Mouse (Mus musculus): Measurements from ENCODE around the gene Mpz. TPM values are rescaled to one million over a fixed set of nuclear protein-coding genes. Genes with fewer than 3 reads are reported as not detected.
A peak's percentile ranks its signal among the peaks of the same experiment; 100 is the strongest.

Mpz gene
- polyA plus RNA-seq, 1 experiment from 2014 or later, result not detected

DNA sequence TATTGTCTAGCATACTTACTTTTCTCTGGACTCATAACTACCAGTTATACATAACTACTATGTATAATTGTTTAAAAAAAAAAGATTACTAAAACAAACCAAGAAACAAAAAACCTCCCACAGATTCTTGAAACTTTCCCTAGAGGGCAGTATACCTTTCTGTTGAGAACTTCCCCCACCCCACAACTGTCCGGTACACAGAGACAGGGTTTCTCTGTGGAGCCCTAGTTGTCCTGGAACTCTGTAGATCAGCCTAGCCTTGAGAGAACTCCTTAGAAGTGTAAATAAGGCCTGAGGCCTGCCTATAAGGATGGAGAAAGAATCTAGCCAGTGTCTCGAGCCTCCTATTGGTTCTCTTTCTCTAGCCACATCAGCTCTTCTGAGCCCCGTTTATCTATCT is 13.7 kb downstream of the Mpz start:
- 29% methylated on average over 3 of the region's 3 CpGs for whole genome bisulfite sequencing (ENCODE audit: insufficient replicate concordance)
- Histone ChIP-seq H3K36me3 (replicated peaks) (no peaks in the 10 kb centered on the region), H3K4me3 (replicated peaks) (no peak overlapping the region), H3K4me2 (no peak overlapping the region), H3K9ac (no peak overlapping the region), H3K27ac (replicated peaks) (no peak overlapping the region), H3K9me3 (replicated peaks) (no peaks in the 10 kb centered on the region), H3K4me1 (replicated peaks) (peaks cover 17% of the 10 kb centered on the region), H3K27me3 (peaks cover 45% of the 10 kb centered on the region)
- ATAC-seq (ENCODE audit: insufficient read depth), result no peak

- ATAC-seq (ENCODE audit: insufficient read depth), result no peak
- H3K4me2 ChIP-seq, result no peak overlapping the region
- H3K27ac ChIP-seq (replicated peaks), result no peak overlapping the region
- H3K4me1 ChIP-seq (replicated peaks), result peaks cover 2% of the 10 kb centered on the region; the same call in 1 of the 2 replicates
- H3K4me3 ChIP-seq (replicated peaks), result no peak overlapping the region
- no peaks in the 10 kb centered on the region for H3K9me3 ChIP-seq (replicated peaks)
- H3K9ac ChIP-seq, result no peak overlapping the region
- no peaks in the 10 kb centered on the region for H3K36me3 ChIP-seq (replicated peaks)
- 32% methylated on average over 5 of the region's 5 CpGs for WGBS (ENCODE audit: insufficient replicate concordance)
- peaks cover 30% of the 10 kb centered on the region for H3K27me3 ChIP-seq
These were observed 15.3 kb downstream of the Mpz start for GRCm38 (mm10) chr1:171165629-171166345.

DNA sequence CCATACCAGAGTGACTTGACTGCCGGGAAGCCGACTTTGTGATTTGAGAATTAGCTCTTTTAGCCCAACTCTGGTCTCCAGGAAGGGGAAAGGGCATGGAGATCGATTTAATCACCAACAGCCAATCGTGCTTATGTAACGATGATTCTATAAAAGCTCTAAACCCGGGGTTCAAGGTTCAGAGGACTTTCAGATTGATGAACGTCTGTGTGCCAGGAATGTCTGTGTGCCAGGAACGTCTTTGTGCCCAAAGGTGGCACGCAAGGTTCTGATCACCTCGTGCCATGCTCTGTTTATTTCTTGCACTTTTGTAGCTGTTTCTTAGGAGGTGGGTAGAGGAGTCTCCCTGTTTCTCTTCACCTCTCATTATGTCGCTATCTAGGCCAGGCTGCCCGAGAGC is 18.4 kb downstream of the Mpz start:
- Histone ChIP-seq H3K4me2 (no peak overlapping the region), H3K27me3 (peaks cover 18% of the 10 kb centered on the region), H3K9ac (no peak overlapping the region), H3K4me1 (replicated peaks) (no peaks in the 10 kb centered on the region), H3K9me3 (replicated peaks) (no peaks in the 10 kb centered on the region), H3K36me3 (replicated peaks) (no peaks in the 10 kb centered on the region), H3K27ac (replicated peaks) (no peak overlapping the region), H3K4me3 (replicated peaks) (no peak overlapping the region)
- 63% methylated on average over 12 of the region's 12 CpGs for WGBS (ENCODE audit: insufficient replicate concordance)
- ATAC-seq (ENCODE audit: insufficient read depth), result no peak

GRCm38 (mm10) chr1:171169913-171170312 is 19.4 kb downstream of the Mpz start:
- no peak overlapping the region for H3K27ac ChIP-seq (replicated peaks)
- H3K4me3 ChIP-seq (replicated peaks), result no peak overlapping the region
- ATAC-seq (ENCODE audit: insufficient read depth), result no peak
- H3K4me2 ChIP-seq, result no peak overlapping the region
- WGBS (ENCODE audit: insufficient replicate concordance), result 34% methylated on average over 3 of the region's 3 CpGs
- H3K9ac ChIP-seq, result no peak overlapping the region
- H3K27me3 ChIP-seq, result peaks cover 16% of the 10 kb centered on the region
- H3K4me1 ChIP-seq (replicated peaks), result no peaks in the 10 kb centered on the region
- no peaks in the 10 kb centered on the region for H3K36me3 ChIP-seq (replicated peaks)
- no peaks in the 10 kb centered on the region for H3K9me3 ChIP-seq (replicated peaks)

DNA sequence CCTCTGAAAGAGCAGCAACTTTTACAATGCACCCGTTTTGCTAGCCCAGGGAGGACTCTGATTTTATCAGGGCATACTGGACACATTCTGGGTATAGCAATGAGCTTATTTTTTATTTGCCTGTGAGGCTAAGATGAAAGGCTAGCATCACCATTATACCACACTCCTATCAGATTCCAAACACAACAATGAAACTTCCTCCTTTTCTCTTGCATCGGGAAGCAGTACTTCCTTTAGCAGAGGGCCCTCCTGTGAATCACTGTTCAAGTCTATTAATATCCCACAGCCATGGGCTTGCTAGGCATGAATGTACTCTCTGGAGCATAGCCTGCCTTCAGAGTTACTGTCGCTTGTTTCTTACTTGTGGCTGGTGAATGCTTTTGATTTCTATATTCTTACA is 20.6 kb downstream of the Mpz start:
- no peak overlapping the region for H3K4me2 ChIP-seq
- H3K9me3 ChIP-seq (replicated peaks), result no peaks in the 10 kb centered on the region
- H3K27me3 ChIP-seq, result 0 out of 2 replicates have a peak, but pooled peaks cover 4% of the 10 kb centered on the region
- H3K36me3 ChIP-seq (replicated peaks), result no peaks in the 10 kb centered on the region
- ATAC-seq (ENCODE audit: insufficient read depth), result peak; percentile 42; the same call in 1 of the 2 replicates
- no peak overlapping the region for H3K9ac ChIP-seq
- H3K4me3 ChIP-seq (replicated peaks), result no peak overlapping the region
- H3K27ac ChIP-seq (replicated peaks), result no peak overlapping the region
- 10% methylated on average over 3 of the region's 3 CpGs for WGBS (ENCODE audit: insufficient replicate concordance)
- H3K4me1 ChIP-seq (replicated peaks), result no peaks in the 10 kb centered on the region

DNA sequence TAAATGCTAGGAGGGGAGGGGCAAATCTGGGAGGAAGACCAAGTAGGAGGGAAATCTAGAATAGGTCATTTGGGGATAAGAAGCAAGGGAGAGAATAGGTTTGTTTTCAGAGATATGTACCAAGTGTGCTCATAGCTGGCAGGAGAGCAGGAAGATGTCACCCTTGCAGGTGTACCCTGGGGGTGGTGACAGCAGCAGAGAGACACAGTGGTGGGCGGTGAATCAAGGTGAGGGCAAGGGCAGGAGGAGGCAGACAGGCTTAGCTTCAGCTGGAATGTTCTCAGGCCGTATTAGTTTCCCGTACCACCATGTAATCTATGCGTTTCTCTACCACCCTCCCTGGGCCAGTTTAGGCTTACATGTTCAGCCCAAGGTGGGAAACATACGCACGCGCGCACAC is 22.3 kb downstream of the Mpz start:
- no peak overlapping the region for H3K9ac ChIP-seq
- H3K27me3 ChIP-seq, result 0 out of 2 replicates have a peak, but pooled peaks cover 2% of the 10 kb centered on the region
- no peaks in the 10 kb centered on the region for H3K4me1 ChIP-seq (replicated peaks)
- H3K4me2 ChIP-seq, result no peak overlapping the region
- H3K36me3 ChIP-seq (replicated peaks), result no peaks in the 10 kb centered on the region
- 84% methylated on average over 8 of the region's 8 CpGs for WGBS (ENCODE audit: insufficient replicate concordance)
- no peaks in the 10 kb centered on the region for H3K9me3 ChIP-seq (replicated peaks)
- ATAC-seq (ENCODE audit: insufficient read depth), result no peak
- H3K27ac ChIP-seq (replicated peaks), result no peak overlapping the region
- no peak overlapping the region for H3K4me3 ChIP-seq (replicated peaks)

DNA sequence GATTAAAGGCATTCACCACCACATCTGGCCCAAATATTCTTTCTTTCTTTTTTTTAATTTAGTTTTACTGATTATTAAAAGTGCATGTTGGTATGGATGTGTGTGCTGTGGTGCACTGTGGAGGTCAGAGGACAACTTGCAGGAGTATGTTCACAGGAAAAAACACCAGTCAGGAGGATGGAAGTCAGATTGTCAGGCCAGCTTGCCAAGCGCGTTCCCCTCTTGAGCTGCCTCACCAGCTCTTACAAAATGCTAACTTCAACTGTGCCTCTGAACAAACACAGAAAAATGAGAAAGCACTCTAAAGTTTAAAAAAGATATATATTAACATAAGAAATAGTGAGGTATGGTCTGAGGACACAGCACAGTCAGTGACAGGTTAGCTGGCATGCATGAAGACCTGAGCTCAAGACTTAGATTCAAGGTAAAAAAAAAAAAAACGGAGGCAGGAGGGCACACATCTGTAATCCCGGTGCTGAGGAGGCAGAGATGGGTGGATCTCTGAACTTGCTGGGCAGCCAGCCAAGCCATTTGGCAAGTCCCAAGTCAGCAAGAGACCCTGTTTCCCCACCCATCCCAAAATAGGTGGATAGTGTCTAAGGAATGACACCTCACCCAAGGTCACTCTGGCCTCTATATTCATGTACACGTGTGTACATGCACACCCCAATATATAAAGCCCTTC is 29.1 kb downstream of the Mpz start:
- WGBS (ENCODE audit: insufficient replicate concordance), result 64% methylated on average over 5 of the region's 5 CpGs
- Histone ChIP-seq H3K36me3 (replicated peaks) (no peaks in the 10 kb centered on the region), H3K9ac (no peak overlapping the region), H3K4me2 (no peak overlapping the region), H3K27ac (replicated peaks) (no peak overlapping the region), H3K9me3 (replicated peaks) (no peaks in the 10 kb centered on the region), H3K4me3 (replicated peaks) (no peak overlapping the region), H3K27me3 (no peaks in the 10 kb centered on the region), H3K4me1 (replicated peaks) (0 out of 2 replicates have a peak, but pooled peaks cover 3% of the 10 kb centered on the region)
- ATAC-seq (ENCODE audit: insufficient read depth), result no peak

DNA sequence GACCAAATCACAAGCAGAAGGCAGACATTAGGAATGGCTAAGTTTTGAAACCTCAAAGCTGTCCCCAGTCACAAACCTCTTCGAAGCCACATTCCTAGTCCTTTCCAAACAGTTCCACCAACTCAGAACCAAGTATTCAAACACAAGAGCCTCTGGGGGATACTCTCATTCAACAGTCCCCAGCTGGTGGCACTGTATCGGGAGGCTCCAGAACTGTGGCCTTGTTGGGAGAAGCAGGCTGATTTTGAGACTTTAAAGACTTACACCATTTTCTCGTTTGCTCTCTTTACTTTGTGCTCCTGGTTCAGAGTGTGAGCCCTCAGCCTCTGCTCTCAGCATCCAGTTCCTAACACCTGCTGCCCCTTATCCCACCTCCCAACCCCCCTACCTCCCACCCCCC is 32.5 kb downstream of the Mpz start:
- Histone ChIP-seq H3K27me3 (peaks cover 8% of the 10 kb centered on the region), H3K36me3 (replicated peaks) (no peaks in the 10 kb centered on the region), H3K27ac (replicated peaks) (no peak overlapping the region), H3K9me3 (replicated peaks) (no peaks in the 10 kb centered on the region), H3K4me1 (replicated peaks) (0 out of 2 replicates have a peak, but pooled peaks cover 3% of the 10 kb centered on the region), H3K4me2 (no peak overlapping the region), H3K9ac (no peak overlapping the region), H3K4me3 (replicated peaks) (no peak overlapping the region)
- WGBS (ENCODE audit: insufficient replicate concordance), result 74% methylated on average over 3 of the region's 3 CpGs
- ATAC-seq (ENCODE audit: insufficient read depth), result no peak

- Histone ChIP-seq H3K4me1 (replicated peaks) (0 out of 2 replicates have a peak, but pooled peaks cover 3% of the 10 kb centered on the region), H3K9ac (no peak overlapping the region), H3K4me3 (replicated peaks) (no peak overlapping the region), H3K27me3 (peaks cover 8% of the 10 kb centered on the region), H3K4me2 (no peak overlapping the region), H3K27ac (replicated peaks) (no peak overlapping the region), H3K36me3 (replicated peaks) (no peaks in the 10 kb centered on the region), H3K9me3 (replicated peaks) (no peaks in the 10 kb centered on the region)
- 21% methylated on average over 3 of the region's 3 CpGs for WGBS (ENCODE audit: insufficient replicate concordance)
- ATAC-seq (ENCODE audit: insufficient read depth), result no peak
These were observed 33.1 kb downstream of the Mpz start for GRCm38 (mm10) chr1:171183620-171184019.

GRCm38 (mm10) chr1:171184314-171184713 is 33.8 kb downstream of the Mpz start:
- 18% methylated on average over 7 of the region's 7 CpGs for WGBS (ENCODE audit: insufficient replicate concordance)
- no peak for ATAC-seq (ENCODE audit: insufficient read depth)
- no peaks in the 10 kb centered on the region for H3K36me3 ChIP-seq (replicated peaks)
- no peak overlapping the region for H3K9ac ChIP-seq
- no peaks in the 10 kb centered on the region for H3K9me3 ChIP-seq (replicated peaks)
- H3K27ac ChIP-seq (replicated peaks), result no peak overlapping the region
- peaks cover 6% of the 10 kb centered on the region for H3K4me1 ChIP-seq (replicated peaks)
- H3K27me3 ChIP-seq, result peaks cover 8% of the 10 kb centered on the region
- no peak overlapping the region for H3K4me3 ChIP-seq (replicated peaks)
- H3K4me2 ChIP-seq, result no peak overlapping the region

- Histone ChIP-seq H3K4me3 (replicated peaks) (no peak overlapping the region), H3K4me2 (no peak overlapping the region), H3K9me3 (replicated peaks) (no peaks in the 10 kb centered on the region), H3K4me1 (replicated peaks) (peaks cover 12% of the 10 kb centered on the region), H3K36me3 (replicated peaks) (no peaks in the 10 kb centered on the region), H3K27ac (replicated peaks) (no peak overlapping the region), H3K9ac (no peak overlapping the region), H3K27me3 (peaks cover 10% of the 10 kb centered on the region)
- no peak for ATAC-seq (ENCODE audit: insufficient read depth)
- WGBS (ENCODE audit: insufficient replicate concordance), result 75% methylated on average over 8 of the region's 8 CpGs
These were observed 35.1 kb downstream of the Mpz start for GRCm38 (mm10) chr1:171185655-171186054.

All from liver, embryonic 15.5 days (tissue).